Mouse (Mus musculus) neural tube, embryonic 14.5 days (tissue): ENCODE results near the gene Cfap43. TPM values are rescaled to one million over a fixed set of nuclear protein-coding genes. Genes with fewer than 3 reads are reported as not detected.
A peak's percentile ranks its signal among the peaks of the same experiment; 100 is the strongest.

Experiments
- ATAC-seq: fragments of 200-750 bp; cut with Nextera tagmentation; 2 replicates; pipeline ENCODE4 v1.8.0; 2017; ENCODE audit warnings: low read depth, mild to moderate bottlenecking, moderate TSS enrichment, moderate library complexity
- H3K27ac ChIP-seq: fragments of 300-500 bp; sonication (generic); 2 replicates; pipeline ENCODE4 v1.5.1; 2014; ENCODE audit warnings: low read depth, mild to moderate bottlenecking, control low read depth, low read length, moderate library complexity, mixed read lengths
- H3K27me3 ChIP-seq: fragments of 300-500 bp; sonication (generic); 2 replicates; pipeline ENCODE4 v1.6.1; 2014; ENCODE audit warnings: low read length; ENCODE audit not compliant: control insufficient read depth, insufficient read depth
- H3K36me3 ChIP-seq: fragments of 300-500 bp; sonication (generic); 2 replicates; pipeline ENCODE4 v1.6.1; 2014; ENCODE audit warnings: low read length, mixed read lengths; ENCODE audit not compliant: control insufficient read depth, insufficient read depth
- H3K4me1 ChIP-seq: fragments of 300-500 bp; sonication (generic); 2 replicates; pipeline ENCODE4 v1.6.1; 2014; ENCODE audit warnings: low read length; ENCODE audit not compliant: control insufficient read depth, insufficient read depth
- H3K4me2 ChIP-seq: fragments of 300-500 bp; sonication (generic); 2 replicates; pipeline ENCODE4 v1.6.1; 2014; ENCODE audit warnings: mild to moderate bottlenecking, low read depth, low read length, control low read depth
- H3K4me3 ChIP-seq: fragments of 300-500 bp; sonication (generic); 2 replicates; pipeline ENCODE4 v1.5.1; 2014; ENCODE audit warnings: low read depth, low read length, control low read depth, mixed read lengths
- H3K9ac ChIP-seq: fragments of 300-500 bp; sonication (generic); replicated peaks from 2 replicates; pipeline ENCODE4 v1.6.1; 2014; ENCODE audit warnings: low read depth, mild to moderate bottlenecking, control low read depth, low read length, mixed read lengths
- H3K9me3 ChIP-seq: fragments of 300-500 bp; sonication (generic); 2 replicates; pipeline ENCODE4 v1.6.1; 2016; ENCODE audit warnings: low read length; ENCODE audit not compliant: control insufficient read depth
- WGBS: fragments of 180-500 bp; shearing (Covaris S2); extraction: QIAGEN DNeasy Blood & Tissue Kit; methylation state at CpG from one replicate; pipeline ENCODE4 v1.1.7; 2014; 5-methylcytosine and 5-hydroxymethylcytosine counted together
- polyA plus RNA-seq: library from polyadenylated mRNA; unstranded; fragments of >200 nt; fragmentation: Nextera tagmentation; extraction: Ambion mirVana; gene quantifications from 2 replicates; pipeline ENCODE4 v1.2.1, GENCODE M21; 2014

Cfap43 gene
- polyA plus RNA-seq, 1 experiment from 2014 or later: 1.7 TPM

GRCm38 (mm10) chr19:47909387-47910116, 9.5 kb downstream of the Cfap43 start:
- peak overlapping the region; percentile 18 for H3K4me3 ChIP-seq
- WGBS: 0% methylated on average over 10 of the region's 10 CpGs
- H3K4me2 ChIP-seq: peak overlapping the region; percentile 49
- peak overlapping the region; percentile 95 for H3K27ac ChIP-seq
- H3K9me3 ChIP-seq: no peaks in the 10 kb centered on the region
- H3K27me3 ChIP-seq: no peaks in the 10 kb centered on the region
- ATAC-seq: peak; percentile 81
- no peaks in the 10 kb centered on the region for H3K36me3 ChIP-seq
- H3K9ac ChIP-seq: peak overlapping the region; percentile 65
- H3K4me1 ChIP-seq: peaks cover 6% of the 10 kb centered on the region; the same call in 1 of the 2 replicates

- H3K4me1 ChIP-seq: peaks cover 6% of the 10 kb centered on the region; the same call in 1 of the 2 replicates
- H3K4me2 ChIP-seq: peak overlapping the region; percentile 49; the same call in 1 of the 2 replicates
- no peaks in the 10 kb centered on the region for H3K36me3 ChIP-seq
- no peaks in the 10 kb centered on the region for H3K9me3 ChIP-seq
- no peaks in the 10 kb centered on the region for H3K27me3 ChIP-seq
- H3K27ac ChIP-seq: peak overlapping the region; percentile 95
- H3K4me3 ChIP-seq: no peak overlapping the region
- H3K9ac ChIP-seq: peak overlapping the region; percentile 21; the same call in 1 of the 2 replicates
- ATAC-seq: peak; percentile 57
- WGBS: 26% methylated on average over 6 of the region's 6 CpGs
Measured at GRCm38 (mm10) chr19:47908961-47909371, 10.1 kb downstream of the Cfap43 start.

GRCm38 (mm10) chr19:47907596-47907995, 11.5 kb downstream of the Cfap43 start:
- no peak overlapping the region for H3K9ac ChIP-seq
- ATAC-seq: no peak
- peaks cover 6% of the 10 kb centered on the region; the same call in 1 of the 2 replicates for H3K4me1 ChIP-seq
- H3K27me3 ChIP-seq: no peaks in the 10 kb centered on the region
- 93% methylated on average over 9 of the region's 9 CpGs for WGBS
- no peaks in the 10 kb centered on the region for H3K9me3 ChIP-seq
- H3K36me3 ChIP-seq: no peaks in the 10 kb centered on the region
- no peak overlapping the region for H3K27ac ChIP-seq
- H3K4me2 ChIP-seq: no peak overlapping the region
- H3K4me3 ChIP-seq: no peak overlapping the region

- Histone ChIP-seq H3K4me1 (peaks cover 6% of the 10 kb centered on the region; the same call in 1 of the 2 replicates), H3K27me3 (no peaks in the 10 kb centered on the region), H3K4me3 (no peak overlapping the region), H3K9me3 (no peaks in the 10 kb centered on the region), H3K4me2 (no peak overlapping the region), H3K9ac (no peak overlapping the region), H3K36me3 (no peaks in the 10 kb centered on the region), H3K27ac (no peak overlapping the region)
- ATAC-seq: no peak
- 93% methylated on average over 5 of the region's 5 CpGs for WGBS
Measured at GRCm38 (mm10) chr19:47905603-47906002, 13.5 kb downstream of the Cfap43 start.

GRCm38 (mm10) chr19:47905081-47905480, 14.0 kb downstream of the Cfap43 start:
- no peak overlapping the region for H3K9ac ChIP-seq
- WGBS: 78% methylated on average over 4 of the region's 4 CpGs
- no peak overlapping the region for H3K27ac ChIP-seq
- no peaks in the 10 kb centered on the region for H3K27me3 ChIP-seq
- ATAC-seq: no peak
- H3K9me3 ChIP-seq: no peaks in the 10 kb centered on the region
- no peak overlapping the region for H3K4me2 ChIP-seq
- H3K4me1 ChIP-seq: peaks cover 6% of the 10 kb centered on the region; the same call in 1 of the 2 replicates
- H3K4me3 ChIP-seq: no peak overlapping the region
- no peaks in the 10 kb centered on the region for H3K36me3 ChIP-seq

DNA sequence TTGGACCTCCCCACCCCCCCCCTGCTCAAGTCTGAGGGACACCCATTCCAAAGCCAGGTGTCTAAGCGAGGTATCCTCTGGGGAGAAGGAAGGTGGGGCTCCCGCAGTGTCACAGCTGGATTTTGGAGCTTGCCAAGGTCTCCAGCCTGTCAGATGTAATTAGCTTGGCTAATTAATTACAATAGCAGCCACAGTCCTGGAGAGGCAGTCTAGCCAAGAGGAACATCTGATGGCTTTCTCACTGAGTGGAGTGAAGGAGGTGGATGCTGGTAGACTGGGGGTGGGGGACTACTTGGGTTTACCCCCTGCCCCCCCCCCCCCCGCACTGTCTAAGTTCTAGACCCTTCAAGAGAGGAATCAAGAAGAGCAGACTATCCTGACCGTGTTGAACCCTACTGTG, 15.4 kb downstream of the Cfap43 start:
- Histone ChIP-seq H3K36me3 (no peaks in the 10 kb centered on the region), H3K9ac (no peak overlapping the region), H3K4me1 (no peaks in the 10 kb centered on the region), H3K27me3 (no peaks in the 10 kb centered on the region), H3K27ac (no peak overlapping the region), H3K4me3 (no peak overlapping the region), H3K4me2 (no peak overlapping the region), H3K9me3 (no peaks in the 10 kb centered on the region)
- 60% methylated on average over 4 of the region's 4 CpGs for WGBS
- ATAC-seq: no peak

GRCm38 (mm10) chr19:47902316-47903201, 16.5 kb downstream of the Cfap43 start:
- Histone ChIP-seq H3K27me3 (no peaks in the 10 kb centered on the region), H3K36me3 (no peaks in the 10 kb centered on the region), H3K4me1 (no peaks in the 10 kb centered on the region), H3K9me3 (no peaks in the 10 kb centered on the region), H3K4me3 (no peak overlapping the region), H3K9ac (no peak overlapping the region), H3K4me2 (no peak overlapping the region), H3K27ac (no peak overlapping the region)
- ATAC-seq: 0 out of 2 replicates have a peak, but pooled peaks have one; percentile 9
- WGBS: 77% methylated on average over 13 of the region's 13 CpGs

- no peak for ATAC-seq
- Histone ChIP-seq H3K4me1 (no peaks in the 10 kb centered on the region), H3K27ac (no peak overlapping the region), H3K9ac (no peak overlapping the region), H3K27me3 (no peaks in the 10 kb centered on the region), H3K9me3 (no peaks in the 10 kb centered on the region), H3K4me3 (no peak overlapping the region), H3K4me2 (no peak overlapping the region), H3K36me3 (no peaks in the 10 kb centered on the region)
- WGBS: 93% methylated on average over 10 of the region's 10 CpGs
Measured at GRCm38 (mm10) chr19:47900558-47900957, 18.5 kb downstream of the Cfap43 start.

DNA sequence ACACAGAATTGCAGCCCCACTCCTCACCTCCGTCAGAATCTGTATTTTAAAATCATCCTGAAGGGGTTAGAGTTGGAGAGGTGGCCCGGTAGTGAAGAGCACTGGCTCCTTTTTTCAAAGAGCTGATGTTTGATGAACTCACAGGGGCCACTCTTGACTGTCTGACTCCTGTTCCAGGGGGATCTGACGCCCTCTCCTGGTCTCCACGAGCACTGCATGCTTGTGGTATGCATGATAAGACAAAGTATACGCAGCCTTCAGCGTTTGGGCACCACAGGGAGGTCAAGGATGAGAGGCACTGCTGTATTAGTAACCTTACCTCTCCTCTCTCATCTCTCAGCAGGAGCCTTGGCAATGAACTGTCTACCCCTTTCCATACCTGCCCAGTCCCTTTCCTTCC, 19.1 kb downstream of the Cfap43 start:
- H3K36me3 ChIP-seq: no peaks in the 10 kb centered on the region
- H3K9ac ChIP-seq: no peak overlapping the region
- no peak for ATAC-seq
- no peak overlapping the region for H3K4me2 ChIP-seq
- H3K27me3 ChIP-seq: no peaks in the 10 kb centered on the region
- H3K4me1 ChIP-seq: no peaks in the 10 kb centered on the region
- WGBS: 63% methylated on average over 6 of the region's 6 CpGs
- no peak overlapping the region for H3K27ac ChIP-seq
- H3K4me3 ChIP-seq: no peak overlapping the region
- H3K9me3 ChIP-seq: no peaks in the 10 kb centered on the region
